Mouse (Mus musculus): ENCODE results near the gene Zfp13. TPM values are rescaled to one million over a fixed set of nuclear protein-coding genes. Genes with fewer than 3 reads are reported as not detected.

Zfp13 gene
- polyA plus RNA-seq, 1 experiment: not detected

DNA sequence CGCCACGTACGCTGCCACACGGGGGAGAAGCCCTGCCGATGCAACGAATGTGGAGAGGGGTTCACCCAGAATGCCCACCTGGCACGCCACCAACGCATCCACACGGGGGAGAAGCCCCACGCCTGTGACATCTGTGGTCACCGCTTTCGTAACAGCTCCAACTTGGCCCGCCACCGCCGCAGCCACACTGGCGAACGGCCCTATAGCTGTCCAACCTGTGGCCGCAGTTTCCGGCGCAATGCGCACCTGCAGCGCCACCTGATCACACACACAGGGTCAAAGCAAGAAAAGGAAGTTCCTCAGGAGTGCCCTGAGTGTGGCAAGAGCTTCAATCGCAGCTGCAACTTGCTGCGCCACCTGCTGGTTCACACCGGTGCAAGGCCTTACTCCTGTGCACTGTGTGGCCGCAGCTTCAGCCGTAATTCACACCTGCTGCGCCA is 11.1 kb upstream of the Zfp13 start:
- TF ChIP-seq POLR2A (IDR thresholded peaks at IDR 0.05; ENCODE audit: insufficient read depth, low read depth, low read length): no peak
- 0 out of 2 replicates have a peak, but pooled peaks have one; percentile 19 for TF ChIP-seq CTCF (IDR thresholded peaks at IDR 0.05; ENCODE audit: insufficient read depth, low read depth, low read length)
- Histone ChIP-seq H3K4me1 (ENCODE audit: control insufficient read depth, insufficient read depth, low read length) (no peaks in the 10 kb centered on the region), H3K27ac (ENCODE audit: insufficient read depth, low read depth, low read length) (no peak overlapping the region), H3K4me3 (ENCODE audit: insufficient read depth, low read depth, low read length) (no peak overlapping the region)
- 80% methylated on average over 28 of the region's 28 CpGs for WGBS

DNA sequence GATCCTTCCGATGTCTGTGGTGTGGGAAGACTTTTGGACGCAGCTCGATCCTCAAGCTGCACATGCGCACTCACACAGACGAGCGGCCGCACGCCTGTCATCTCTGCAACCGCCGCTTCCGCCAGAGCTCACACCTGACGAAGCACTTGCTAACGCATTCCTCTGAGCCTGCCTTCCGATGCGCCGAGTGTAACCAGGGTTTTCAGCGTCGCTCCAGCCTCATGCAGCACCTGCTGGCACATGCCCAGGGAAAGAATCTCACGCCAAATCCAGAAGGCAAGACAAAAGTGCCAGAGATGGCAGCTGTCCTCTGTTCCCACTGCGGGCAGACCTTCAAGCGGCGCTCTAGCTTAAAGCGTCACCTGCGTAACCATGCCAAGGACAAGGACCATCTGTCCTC is 10.3 kb upstream of the Zfp13 start:
- H3K27ac ChIP-seq (ENCODE audit: insufficient read depth, low read depth, low read length): no peak overlapping the region
- H3K4me3 ChIP-seq (ENCODE audit: insufficient read depth, low read depth, low read length): no peak overlapping the region
- TF ChIP-seq CTCF (IDR thresholded peaks at IDR 0.05; ENCODE audit: insufficient read depth, low read depth, low read length) (no peak), POLR2A (IDR thresholded peaks at IDR 0.05; ENCODE audit: insufficient read depth, low read depth, low read length) (no peak)
- 93% methylated on average over 24 of the region's 24 CpGs for WGBS
- H3K4me1 ChIP-seq (ENCODE audit: control insufficient read depth, insufficient read depth, low read length): no peaks in the 10 kb centered on the region

GRCm38 (mm10) chr17:23605220-23605619 is 5.9 kb upstream of the Zfp13 start:
- TF ChIP-seq CTCF (IDR thresholded peaks at IDR 0.05; ENCODE audit: insufficient read depth, low read depth, low read length) (no peak), POLR2A (IDR thresholded peaks at IDR 0.05; ENCODE audit: insufficient read depth, low read depth, low read length) (no peak)

GRCm38 (mm10) chr17:23604394-23604793 is 5.1 kb upstream of the Zfp13 start:
- 78% methylated on average over 7 of the region's 7 CpGs for WGBS
- Histone ChIP-seq H3K27ac (ENCODE audit: insufficient read depth, low read depth, low read length) (no peak overlapping the region), H3K4me1 (ENCODE audit: control insufficient read depth, insufficient read depth, low read length) (no peaks in the 10 kb centered on the region), H3K4me3 (ENCODE audit: insufficient read depth, low read depth, low read length) (no peak overlapping the region)
- no peak for TF ChIP-seq CTCF (IDR thresholded peaks at IDR 0.05; ENCODE audit: insufficient read depth, low read depth, low read length)
- no peak for TF ChIP-seq POLR2A (IDR thresholded peaks at IDR 0.05; ENCODE audit: insufficient read depth, low read depth, low read length)

More at GRCm38 (mm10) chr17:23605220-23605619, 5.9 kb upstream of the Zfp13 start:
- Histone ChIP-seq H3K4me1 (ENCODE audit: control insufficient read depth, insufficient read depth, low read length) (no peaks in the 10 kb centered on the region), H3K27ac (ENCODE audit: insufficient read depth, low read depth, low read length) (no peak overlapping the region), H3K4me3 (ENCODE audit: insufficient read depth, low read depth, low read length) (no peak overlapping the region)
- 89% methylated on average over 8 of the region's 8 CpGs for WGBS

DNA sequence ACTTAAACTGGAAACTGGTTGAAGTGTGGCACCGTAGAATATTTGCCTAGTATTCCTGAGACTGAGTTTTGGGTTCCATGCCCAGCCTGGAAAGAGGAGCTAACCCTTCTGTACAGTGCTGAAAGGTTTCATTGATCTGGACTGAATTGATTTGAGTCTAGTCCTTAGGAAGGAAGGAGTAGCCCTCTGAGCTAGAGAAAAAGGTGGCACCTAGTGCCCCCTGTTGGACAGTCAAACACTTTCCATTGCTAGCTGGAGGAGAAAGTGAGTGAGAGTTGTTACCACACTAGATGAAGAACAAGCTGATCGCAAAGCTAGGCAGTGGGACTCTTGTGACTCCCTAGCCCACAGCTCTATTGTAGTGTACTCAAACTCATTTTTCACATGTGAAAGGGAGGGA is 4.3 kb upstream of the Zfp13 start:
- TF ChIP-seq CTCF (IDR thresholded peaks at IDR 0.05; ENCODE audit: insufficient read depth, low read depth, low read length): no peak
- no peak for TF ChIP-seq POLR2A (IDR thresholded peaks at IDR 0.05; ENCODE audit: insufficient read depth, low read depth, low read length)
- Histone ChIP-seq H3K4me3 (ENCODE audit: insufficient read depth, low read depth, low read length) (no peak overlapping the region), H3K4me1 (ENCODE audit: control insufficient read depth, insufficient read depth, low read length) (peaks cover 5% of the 10 kb centered on the region), H3K27ac (ENCODE audit: insufficient read depth, low read depth, low read length) (no peak overlapping the region)
- WGBS: 37% methylated on average over 2 of the region's 2 CpGs

DNA sequence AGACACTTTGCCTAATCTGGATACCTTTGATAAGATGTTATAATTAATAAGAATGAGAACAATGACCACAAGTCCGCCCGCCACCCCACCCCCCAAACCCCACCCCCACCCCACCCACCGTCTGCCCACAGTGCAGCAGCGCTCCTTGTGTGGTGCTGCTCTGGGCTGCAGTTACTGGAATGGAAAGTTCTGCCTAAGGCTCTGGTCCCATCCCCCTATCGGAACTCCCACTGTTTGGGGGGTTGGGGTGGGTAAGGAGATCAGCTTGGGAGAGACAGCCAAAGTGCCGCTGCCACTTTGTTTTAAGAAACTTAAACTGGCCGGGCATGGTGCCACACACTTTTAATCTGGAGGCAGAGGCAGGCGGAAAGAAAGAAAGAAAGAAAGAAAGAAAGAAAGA is 3.8 kb upstream of the Zfp13 start:
- Histone ChIP-seq H3K27ac (ENCODE audit: insufficient read depth, low read depth, low read length) (no peak overlapping the region), H3K4me3 (ENCODE audit: insufficient read depth, low read depth, low read length) (no peak overlapping the region), H3K4me1 (ENCODE audit: control insufficient read depth, insufficient read depth, low read length) (peaks cover 6% of the 10 kb centered on the region)
- TF ChIP-seq CTCF (IDR thresholded peaks at IDR 0.05; ENCODE audit: insufficient read depth, low read depth, low read length) (no peak), POLR2A (IDR thresholded peaks at IDR 0.05; ENCODE audit: insufficient read depth, low read depth, low read length) (no peak)
- WGBS: 6% methylated on average over 8 of the region's 8 CpGs

GRCm38 (mm10) chr17:23601836-23602585 is 2.7 kb upstream of the Zfp13 start:
- H3K4me3 ChIP-seq (ENCODE audit: insufficient read depth, low read depth, low read length): no peak overlapping the region
- TF ChIP-seq CTCF (IDR thresholded peaks at IDR 0.05; ENCODE audit: insufficient read depth, low read depth, low read length) (no peak), POLR2A (IDR thresholded peaks at IDR 0.05; ENCODE audit: insufficient read depth, low read depth, low read length) (no peak)
- H3K4me1 ChIP-seq (ENCODE audit: control insufficient read depth, insufficient read depth, low read length): peaks cover 6% of the 10 kb centered on the region
- WGBS: 68% methylated on average over 10 of the region's 10 CpGs
- H3K27ac ChIP-seq (ENCODE audit: insufficient read depth, low read depth, low read length): no peak overlapping the region

- Histone ChIP-seq H3K4me3 (ENCODE audit: insufficient read depth, low read depth, low read length) (no peak within 1 kb of the TSS), H3K4me1 (ENCODE audit: control insufficient read depth, insufficient read depth, low read length) (peaks cover 6% of the 10 kb centered on the region), H3K27ac (ENCODE audit: insufficient read depth, low read depth, low read length) (no peak within 1 kb of the TSS)
- TF ChIP-seq CTCF (IDR thresholded peaks at IDR 0.05; ENCODE audit: insufficient read depth, low read depth, low read length): no peak
- TF ChIP-seq POLR2A (IDR thresholded peaks at IDR 0.05; ENCODE audit: insufficient read depth, low read depth, low read length): no peak
- 67% methylated on average over 15 of the region's 15 CpGs for WGBS
Observed at GRCm38 (mm10) chr17:23600641-23601622, 1.6 kb upstream of the Zfp13 start, which contains the start of gene Zscan10. TSS of gene Zscan10 (plus strand) at chr17:23600856.
